Mouse (Mus musculus): ENCODE data around the gene Dlec1.

DNA sequence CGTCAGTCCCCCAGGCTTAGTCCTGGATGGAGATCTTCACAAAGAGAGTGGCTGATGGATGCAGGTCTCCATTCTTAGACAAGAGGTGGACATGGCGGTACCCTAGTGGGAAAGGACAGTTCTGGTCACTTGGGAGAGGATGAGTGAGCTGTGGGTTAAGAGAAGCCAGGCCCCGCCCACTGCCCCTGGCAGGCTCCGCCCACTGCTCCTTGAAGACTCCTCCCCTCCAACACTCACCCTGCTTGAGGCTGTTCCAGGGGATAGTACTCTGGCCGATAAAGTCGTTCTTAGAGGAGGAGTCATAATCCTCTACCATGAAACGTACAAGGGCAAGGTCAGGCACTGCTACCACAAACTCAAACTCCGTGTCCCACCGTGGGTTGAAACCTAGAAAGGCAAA, 30.5 kb upstream of the Dlec1 start:
- TF ChIP-seq POLR2A (IDR thresholded peaks at IDR 0.05; ENCODE audit: borderline replicate concordance, extremely low read depth, insufficient read depth, insufficient read length, poor library complexity, severe bottlenecking) (no peak), CTCF (IDR thresholded peaks at IDR 0.05; ENCODE audit: borderline replicate concordance, extremely low read depth, insufficient read depth, insufficient read length) (no peak)
